Mouse (Mus musculus) lung, postnatal 4 days (tissue): ENCODE data around the gene Ppef2.

Experiments used
- DNase-seq, 2 experiments: peaks; one replicate each; pipeline ENCODE4 v3.0.0; 2021

Gene Ppef2

GRCm38 (mm10) chr5:92183071-92183830 lies 72.8 kb downstream of the Ppef2 start:
- no peak for DNase-seq
